25 mouse cellular contexts compared by ENCODE assay signal in the genomic region with DNA sequence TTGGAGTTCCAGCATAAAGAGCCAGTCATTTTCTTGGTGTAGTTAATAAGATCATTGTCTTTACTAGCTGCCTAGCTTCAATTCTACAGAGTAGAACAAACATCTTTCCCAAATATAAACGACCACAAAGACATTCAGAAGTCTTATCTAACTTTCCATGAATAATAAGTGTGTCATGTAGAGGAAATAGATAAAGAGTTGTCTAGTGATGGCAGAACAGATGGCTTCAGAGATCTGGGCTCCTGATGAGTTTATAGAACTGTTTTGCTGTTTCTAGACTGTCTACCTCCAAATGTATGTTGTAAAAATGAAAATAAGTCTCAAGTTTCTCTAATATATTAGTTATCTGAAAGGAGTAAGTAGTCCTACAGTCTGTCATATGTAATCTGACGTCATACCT. TPM values are rescaled to one million over a fixed set of nuclear protein-coding genes. Genes with fewer than 3 reads are reported as not detected.
DNase-seq lines count a peak whose midpoint lies in the region; ATAC-seq and TF ChIP-seq lines count a peak whose summit lies in the region.
"Had no signal": no experiment of that assay in that cellular context is flagged by ENCODE, and none has a peak within 500 bp of the region (broad histone marks: within the 10 kb centered on the region; RNA-seq: fewer than 3 reads in every experiment).

No protein-coding gene starts in this region.

- TF ChIP-seq EP300 in MEL (IDR thresholded peaks at IDR 0.05; ENCODE audit: low read depth in 1 of 2, low read length in 2 of 2) = peak; percentile 58 to 60; a peak in 2 of 4 replicates

- H3K79me2 ChIP-seq in MEL (ENCODE audit: control insufficient read depth, insufficient read depth, low read length, poor library complexity) = no peaks in the 10 kb centered on the region

- TF ChIP-seq CTCF in G1E (IDR thresholded peaks at IDR 0.05; ENCODE audit: low read depth, low read length) (no peak), MEL (IDR thresholded peaks at IDR 0.05 in 2 of 3, conservative IDR thresholded peaks at IDR 0.05 in 1 of 3; ENCODE audit: control insufficient read depth in 1 of 3, insufficient read depth in 1 of 3, low read depth in 2 of 3, low read length in 3 of 3, poor library complexity in 1 of 3, severe bottlenecking in 1 of 3) (no peak)
- no peak for TF ChIP-seq CTCF in forebrain, postnatal 0 days (IDR thresholded peaks at IDR 0.05; ENCODE audit: low read depth)

- 69% methylated on average over 2 of the region's 2 CpGs for WGBS in forebrain, postnatal 0 days

- H3K4me2 ChIP-seq in forebrain, postnatal 0 days (ENCODE audit: low read depth) = no peak overlapping the region

- H3K27me3 ChIP-seq in G1E (ENCODE audit: insufficient read depth, low read length) (no peaks in the 10 kb centered on the region), MEL (ENCODE audit: control insufficient read depth in 1 of 2, insufficient read depth in 2 of 2, low read length in 2 of 2) (no peaks in the 10 kb centered on the region)
- H3K27me3 ChIP-seq in forebrain, postnatal 0 days (ENCODE audit: insufficient read depth, low read length) = no peaks in the 10 kb centered on the region
- H3K27me3 ChIP-seq: CH12.LX had no signal

- TF ChIP-seq POLR2A in MEL (IDR thresholded peaks at IDR 0.05; ENCODE audit: control insufficient read depth in 1 of 2, insufficient read depth in 1 of 2, low read depth in 1 of 2, low read length in 2 of 2, poor library complexity in 1 of 2) = no peak

- peak; percentile 19 for DNase-seq in 416B (ENCODE audit: low read depth)
- DNase-seq in G1E (ENCODE audit: low spot score) = no peak
- no peak for DNase-seq in MEL (ENCODE audit: low read depth, low spot score)
- DNase-seq in forebrain, postnatal 0 days = no peak
- DNase-seq in adrenal gland, postnatal 25 days = no peak
- DNase-seq in layer of hippocampus, postnatal 10 days (ENCODE audit: low spot score in 2 of 2) = no peak
- DNase-seq: adrenal gland, adult 2 months; adrenal gland, adult 8-10 months; adrenal gland, postnatal 10 days; adrenal gland, postnatal 14 days; adrenal gland, postnatal 36 days; B cell, adult 2 months; cerebellum, adult 11 months; cerebellum, adult 11-12 months; cerebellum, adult 18-20 months; cerebellum, adult 2 months; cerebellum, adult 8-10 months; cerebellum, adult 9-10 months; cerebellum, adult 9-11 months had no signal

- peaks cover 3% of the 10 kb centered on the region; the same call in 1 of the 2 replicates for H3K4me1 ChIP-seq in G1E (ENCODE audit: insufficient read depth, low read depth, low read length)
- H3K4me1 ChIP-seq in MEL (ENCODE audit: control insufficient read depth in 1 of 2, insufficient read depth in 2 of 2, low read length in 2 of 2) = peaks cover 3 to 5% of the 10 kb centered on the region in 2 experiments; a peak in 3 of 4 replicates
- no peaks in the 10 kb centered on the region for H3K4me1 ChIP-seq in forebrain, postnatal 0 days (ENCODE audit: insufficient read depth)

- H3K36me3 ChIP-seq in G1E (replicated peaks) (no peaks in the 10 kb centered on the region), MEL (ENCODE audit: control insufficient read depth in 1 of 2, insufficient read depth in 2 of 2, low read length in 2 of 2) (peaks cover 0 to 13% of the 10 kb centered on the region in 2 experiments; a peak in 2 of 4 replicates)
- no peaks in the 10 kb centered on the region for H3K36me3 ChIP-seq in forebrain, postnatal 0 days (ENCODE audit: insufficient read depth)

- no peak overlapping the region for H3K4me3 ChIP-seq in G1E (ENCODE audit: low read depth, low read length)
- H3K4me3 ChIP-seq in MEL (ENCODE audit: control insufficient read depth in 1 of 2, insufficient read depth in 1 of 2, low read depth in 2 of 2, low read length in 2 of 2) = no peak overlapping the region
- H3K4me3 ChIP-seq in forebrain, postnatal 0 days (ENCODE audit: low read depth, low read length) = no peak overlapping the region

- peak; percentile 63 for ATAC-seq in G1E (ENCODE audit: extremely low read depth, insufficient number of reproducible peaks, low FRiP score, poor library complexity, severe bottlenecking)
- ATAC-seq in forebrain, postnatal 0 days = no peak
- ATAC-seq: activated CD4-positive, CD25-positive, alpha-beta regulatory T cell, adult 4 months; CD4-positive, CD25-positive, alpha-beta regulatory T cell, adult 4 months; Patski had no signal

- H3K9ac ChIP-seq in MEL (ENCODE audit: control insufficient read depth, low read depth, low read length, poor library complexity, severe bottlenecking) = no peak overlapping the region
- no peak overlapping the region for H3K9ac ChIP-seq in forebrain, postnatal 0 days

- no peak for TF ChIP-seq RAD21 in MEL (IDR thresholded peaks at IDR 0.05; ENCODE audit: low read depth, low read length)

- H3K9me3 ChIP-seq in G1E (replicated peaks) = no peaks in the 10 kb centered on the region
- no peaks in the 10 kb centered on the region for H3K9me3 ChIP-seq in MEL (replicated peaks; ENCODE audit: insufficient read depth, low read length)
- no peaks in the 10 kb centered on the region for H3K9me3 ChIP-seq in forebrain, postnatal 0 days (ENCODE audit: low read length)

- H3K27ac ChIP-seq in MEL (ENCODE audit: control insufficient read depth, low read depth, low read length) = 0 out of 2 replicates have a peak overlapping the region, but pooled peaks have one; percentile 15
- H3K27ac ChIP-seq in forebrain, postnatal 0 days (ENCODE audit: low read depth, low read length) = no peak overlapping the region

TF ChIP-seq in MEL, 35 proteins besides CTCF, POLR2A, EP300 and RAD21:
- no peak for TF ChIP-seq MEF2A (IDR thresholded peaks at IDR 0.05; ENCODE audit: extremely low read depth, insufficient replicate concordance, low read depth, low read length, poor library complexity, severe bottlenecking)
- TF ChIP-seq TCF12 (IDR thresholded peaks at IDR 0.05; ENCODE audit: low read depth, low read length) = peak; percentile 81
- peak; percentile 58; the same call in 1 of the 2 replicates for TF ChIP-seq GATA1 (IDR thresholded peaks at IDR 0.05; ENCODE audit: low read depth, low read length)
- no peak for TF ChIP-seq NELFE (IDR thresholded peaks at IDR 0.05; ENCODE audit: low read depth, low read length)

RNA-seq across cellular contexts. Expression of a gene that starts 41.5 kb away (rescaled TPM):
- total RNA-seq in G1E (2014; fragmentation: Nextera tagmentation) (not detected in 2 replicates), G1E (2017) (0.41 TPM in 1 of 2 replicates, not detected in the other), MEL (2012; rRNA removed) (not detected in 2 replicates)
- polyA plus RNA-seq in G1E (2012) (not detected in 2 replicates), MEL (2012; ENCODE audit: insufficient read depth in 1 of 2, insufficient read length in 2 of 2, low read depth in 1 of 2, low replicate concordance in 2 of 2, missing spikeins in 1 of 2) (not detected)
- 7.1 and 7.9 TPM in 2 replicates for total RNA-seq in forebrain, postnatal 0 days (2014; rRNA removed)
- polyA plus RNA-seq in forebrain, postnatal 0 days (2015; fragmentation: Nextera tagmentation; extraction: Ambion mirVana) = 3.4 and 6.0 TPM in 2 replicates
- not detected in 2 replicates for total RNA-seq in adrenal gland, postnatal 25 days (2021)
- total RNA-seq in layer of hippocampus, postnatal 10 days (2021) = 10 to 100 TPM; 11.7 to 15.4 TPM
- total RNA-seq: adrenal gland, adult 18-20 months; adrenal gland, adult 2 months; adrenal gland, adult 8-10 months; adrenal gland, postnatal 10 days; adrenal gland, postnatal 14 days; adrenal gland, postnatal 36 days; CH12.LX had no signal
- polyA plus RNA-seq: activated CD4-positive, CD25-positive, alpha-beta regulatory T cell, adult 4 months; adrenal gland, adult 2 months; C2C12; CD4-positive, CD25-positive, alpha-beta regulatory T cell, adult 4 months; Patski had no signal
